Mouse (Mus musculus): ENCODE measurements around the gene Bnip1. TPM values are rescaled to one million over a fixed set of nuclear protein-coding genes. Genes with fewer than 3 reads are reported as not detected.

Gene Bnip1
- polyA plus RNA-seq, 1 experiment from 2014 or later = 51.0 TPM

Other genes starting within 250 kb of the Bnip1 start
- 90.4 and 98.7 TPM in 2 replicates for gene Ergic1, start 219.6 kb upstream of the Bnip1 start, polyA plus RNA-seq (2015; fragmentation: Nextera tagmentation; extraction: Ambion mirVana)
- 46.3 and 50.0 TPM in 2 replicates for gene Dusp1, start 218.9 kb upstream of the Bnip1 start, polyA plus RNA-seq (2015; fragmentation: Nextera tagmentation; extraction: Ambion mirVana)
- 140 TPM in 2 replicates for gene Atp6v0e, start 117.8 kb upstream of the Bnip1 start, polyA plus RNA-seq (2015; fragmentation: Nextera tagmentation; extraction: Ambion mirVana)
- 14.9 and 16.8 TPM in 2 replicates for gene Crebrf, start 65.4 kb upstream of the Bnip1 start, polyA plus RNA-seq (2015; fragmentation: Nextera tagmentation; extraction: Ambion mirVana)
- gene Nkx2-5, start 63.9 kb downstream of the Bnip1 start, polyA plus RNA-seq (2015; fragmentation: Nextera tagmentation; extraction: Ambion mirVana) = 0.59 TPM in 1 of 2 replicates, not detected in the other
- 4.3 and 5.5 TPM in 2 replicates for gene Kifc5b, start 136.0 kb downstream of the Bnip1 start, polyA plus RNA-seq (2015; fragmentation: Nextera tagmentation; extraction: Ambion mirVana)
- 17.2 and 18.3 TPM in 2 replicates for gene Phf1, start 152.0 kb downstream of the Bnip1 start, polyA plus RNA-seq (2015; fragmentation: Nextera tagmentation; extraction: Ambion mirVana)
- 144 and 150 TPM in 2 replicates for gene Cuta, start 158.5 kb downstream of the Bnip1 start, polyA plus RNA-seq (2015; fragmentation: Nextera tagmentation; extraction: Ambion mirVana)
- 6.5 and 7.3 TPM in 2 replicates for gene Syngap1, start 160.2 kb downstream of the Bnip1 start, polyA plus RNA-seq (2015; fragmentation: Nextera tagmentation; extraction: Ambion mirVana)
- 15.8 and 17.2 TPM in 2 replicates for gene Zbtb9, start 192.1 kb downstream of the Bnip1 start, polyA plus RNA-seq (2015; fragmentation: Nextera tagmentation; extraction: Ambion mirVana)
- 2.3 and 2.7 TPM in 2 replicates for gene Bak1, start 247.9 kb downstream of the Bnip1 start, polyA plus RNA-seq (2015; fragmentation: Nextera tagmentation; extraction: Ambion mirVana)